Mouse (Mus musculus) E14TG2a.4 (cell line): Measurements from ENCODE around the gene Thap8.

Experiments used
- H3K27me3 ChIP-seq: 2 replicates; pipeline ENCODE4 v1.6.1; 2014; ENCODE audit warnings: low read length, control low read depth; ENCODE audit not compliant: insufficient read depth
- H3K36me3 ChIP-seq: 2 replicates; pipeline ENCODE4 v1.6.1; 2014; ENCODE audit warnings: low read length, control low read depth; ENCODE audit not compliant: insufficient read depth
- H3K4me1 ChIP-seq: replicated peaks from 2 replicates; pipeline ENCODE4 v1.6.1; 2014; ENCODE audit warnings: low read depth, low read length, control low read depth
- H3K4me3 ChIP-seq: replicated peaks from 2 replicates; pipeline ENCODE4 v1.5.1; 2014; ENCODE audit warnings: mild to moderate bottlenecking, low read length
- H3K9me3 ChIP-seq: 2 replicates; pipeline ENCODE4 v1.6.1; 2014; ENCODE audit warnings: low read length, control low read depth
- CTCF ChIP-seq: conservative IDR thresholded peaks from 2 replicates; pipeline ENCODE4 v1.5.1; 2014; ENCODE audit warnings: low read length
- NANOG ChIP-seq: IDR thresholded peaks from 2 replicates; pipeline ENCODE4 v1.6.1; 2014; ENCODE audit warnings: borderline replicate concordance, low read length, mixed read lengths
- POU5F1 ChIP-seq: IDR thresholded peaks from 2 replicates; pipeline ENCODE4 v1.6.1; 2014; ENCODE audit warnings: low read length, borderline replicate concordance

The Thap8 gene

DNA sequence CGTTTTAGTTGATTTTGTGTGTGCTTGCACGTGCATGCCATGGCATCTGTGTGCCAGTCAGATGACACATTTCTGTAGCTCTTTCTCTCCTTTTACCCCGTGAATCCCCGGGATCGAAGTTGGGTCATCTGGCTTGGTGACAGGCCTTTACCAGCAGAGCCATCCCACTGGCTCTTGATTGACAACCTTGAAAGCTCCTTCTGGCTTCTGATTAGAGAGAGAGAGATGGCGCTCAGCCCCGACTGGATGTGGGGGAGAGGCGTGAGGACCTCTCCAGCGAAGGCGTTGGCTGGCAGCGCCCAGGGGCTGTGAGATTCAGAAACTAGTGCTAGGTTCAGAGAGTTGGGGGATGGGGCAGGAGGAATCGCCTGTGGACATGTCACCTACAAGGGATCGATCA is 13.9 kb downstream of the Thap8 start:
- TF ChIP-seq NANOG (no peak), CTCF (no peak), POU5F1 (no peak)
- H3K4me1 ChIP-seq: peaks cover 57% of the 10 kb centered on the region
- H3K27me3 ChIP-seq: no peaks in the 10 kb centered on the region
- 0 out of 2 replicates have a peak, but pooled peaks cover 4% of the 10 kb centered on the region for H3K36me3 ChIP-seq
- no peak overlapping the region for H3K4me3 ChIP-seq
- no peaks in the 10 kb centered on the region for H3K9me3 ChIP-seq

DNA sequence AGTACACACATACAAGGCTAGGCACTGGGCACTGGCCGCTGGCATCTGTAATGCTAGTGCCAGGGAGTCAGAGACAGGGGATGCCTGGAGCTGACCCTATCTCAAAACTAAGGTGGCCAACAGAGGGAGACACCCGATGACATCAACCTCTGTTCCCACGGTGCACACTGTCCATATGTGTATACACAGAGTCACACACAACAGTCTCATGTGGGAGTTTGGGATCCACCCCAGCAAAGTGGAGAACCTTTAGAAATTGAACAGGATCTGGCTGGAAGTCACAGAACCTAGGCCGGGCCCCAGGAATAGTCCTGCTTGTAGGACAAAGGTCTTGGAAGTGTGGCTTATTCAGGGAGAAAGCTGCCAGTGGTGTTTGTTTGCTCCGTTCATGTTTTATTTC is 14.4 kb downstream of the Thap8 start:
- H3K4me3 ChIP-seq: no peak overlapping the region
- no peaks in the 10 kb centered on the region for H3K27me3 ChIP-seq
- H3K4me1 ChIP-seq: peaks cover 56% of the 10 kb centered on the region
- 0 out of 2 replicates have a peak, but pooled peaks cover 4% of the 10 kb centered on the region for H3K36me3 ChIP-seq
- H3K9me3 ChIP-seq: no peaks in the 10 kb centered on the region
- TF ChIP-seq POU5F1 (no peak), CTCF (no peak), NANOG (no peak)

DNA sequence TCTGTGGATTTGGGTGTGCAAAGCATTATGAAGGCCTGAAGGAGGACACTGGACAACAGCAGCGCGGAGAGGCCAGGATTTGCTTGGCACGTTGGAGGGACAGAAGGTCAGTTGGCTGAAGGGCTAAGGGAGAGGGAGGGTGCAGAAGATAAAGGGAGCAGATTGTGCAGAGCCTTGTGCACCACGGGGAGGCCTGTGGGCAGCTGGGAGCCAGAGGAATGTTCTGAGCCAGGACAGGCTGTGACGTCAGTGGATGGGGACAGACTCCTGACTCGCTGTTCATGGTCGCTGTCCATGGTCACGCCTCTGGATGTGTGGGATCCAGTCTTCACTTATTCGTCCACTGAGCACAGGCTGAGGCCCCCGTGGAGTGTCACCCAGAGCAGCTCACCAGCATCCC is 15.2 kb downstream of the Thap8 start:
- TF ChIP-seq POU5F1: no peak
- Histone ChIP-seq H3K9me3 (no peaks in the 10 kb centered on the region), H3K4me3 (no peak overlapping the region), H3K4me1 (peaks cover 56% of the 10 kb centered on the region), H3K27me3 (no peaks in the 10 kb centered on the region), H3K36me3 (0 out of 2 replicates have a peak, but pooled peaks cover 4% of the 10 kb centered on the region)

DNA sequence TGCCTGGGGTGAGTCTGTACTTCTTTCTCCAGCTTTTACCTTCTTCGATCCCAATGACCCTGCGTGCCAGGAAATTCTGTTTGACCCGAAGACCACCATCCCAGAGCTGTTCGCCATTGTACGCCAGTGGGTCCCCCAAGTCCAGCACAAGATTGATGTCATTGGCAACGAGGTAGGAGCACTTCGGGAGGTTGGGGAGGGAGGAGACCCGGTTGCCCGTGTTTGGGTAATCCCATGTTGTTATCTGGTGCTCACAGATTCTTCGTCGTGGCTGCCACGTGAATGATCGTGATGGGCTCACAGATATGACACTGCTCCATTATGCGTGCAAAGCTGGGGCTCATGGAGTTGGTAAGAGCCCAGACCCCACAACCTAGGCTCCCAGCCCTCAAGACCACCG is 16.9 kb downstream of the Thap8 start:
- Histone ChIP-seq H3K9me3 (no peaks in the 10 kb centered on the region), H3K4me3 (0 out of 2 replicates have a peak overlapping the region, but pooled peaks have one; percentile 23), H3K36me3 (0 out of 2 replicates have a peak, but pooled peaks cover 6% of the 10 kb centered on the region), H3K27me3 (no peaks in the 10 kb centered on the region), H3K4me1 (peaks cover 48% of the 10 kb centered on the region)
- TF ChIP-seq CTCF: no peak
- TF ChIP-seq NANOG: no peak
- no peak for TF ChIP-seq POU5F1

DNA sequence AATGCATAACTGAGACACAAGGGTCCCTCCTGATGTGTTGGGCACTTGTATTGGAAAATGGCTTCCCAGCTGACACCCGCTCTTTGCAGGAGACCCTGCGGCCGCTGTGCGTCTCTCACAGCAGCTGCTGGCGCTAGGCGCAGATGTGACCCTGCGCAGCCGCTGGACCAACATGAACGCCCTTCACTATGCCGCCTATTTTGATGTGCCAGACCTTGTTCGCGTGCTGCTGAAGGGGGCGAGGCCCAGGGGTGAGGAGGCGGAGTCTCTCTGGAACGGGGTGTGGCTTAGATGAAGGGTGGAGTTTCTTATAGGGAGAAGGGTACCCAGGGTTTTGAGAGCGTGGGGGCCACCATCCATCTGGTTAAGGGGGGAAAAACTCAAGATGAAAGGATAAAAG is 17.4 kb downstream of the Thap8 start:
- Histone ChIP-seq H3K4me3 (0 out of 2 replicates have a peak overlapping the region, but pooled peaks have one; percentile 23), H3K4me1 (peaks cover 43% of the 10 kb centered on the region), H3K9me3 (no peaks in the 10 kb centered on the region), H3K27me3 (no peaks in the 10 kb centered on the region), H3K36me3 (peaks cover 7% of the 10 kb centered on the region; the same call in 1 of the 2 replicates)
- TF ChIP-seq POU5F1 (no peak), CTCF (no peak), NANOG (no peak)

DNA sequence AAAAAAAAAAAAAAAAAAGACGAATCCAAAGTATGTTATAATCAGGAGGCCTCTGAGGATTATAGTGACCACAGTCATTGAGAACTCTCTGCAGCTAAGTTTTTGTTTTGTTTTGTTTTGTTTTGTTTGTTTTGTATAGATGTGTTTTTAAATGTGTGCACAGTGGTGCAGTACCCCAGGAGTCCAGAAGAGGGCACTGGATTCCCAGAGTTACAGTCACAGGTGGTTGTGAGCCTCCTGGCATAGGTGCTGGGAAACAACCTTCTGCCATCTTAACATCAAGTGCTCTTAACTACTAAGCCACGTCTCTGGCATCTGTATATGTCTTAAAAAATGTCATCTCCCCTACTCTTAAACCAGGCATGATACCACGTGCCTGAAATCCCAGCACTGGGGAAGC is 21.0 kb downstream of the Thap8 start:
- Histone ChIP-seq H3K9me3 (no peaks in the 10 kb centered on the region), H3K27me3 (no peaks in the 10 kb centered on the region), H3K4me1 (peaks cover 40% of the 10 kb centered on the region), H3K36me3 (peaks cover 23% of the 10 kb centered on the region), H3K4me3 (no peak overlapping the region)
- peak; percentile 95 for TF ChIP-seq CTCF
- no peak for TF ChIP-seq NANOG
- no peak for TF ChIP-seq POU5F1

DNA sequence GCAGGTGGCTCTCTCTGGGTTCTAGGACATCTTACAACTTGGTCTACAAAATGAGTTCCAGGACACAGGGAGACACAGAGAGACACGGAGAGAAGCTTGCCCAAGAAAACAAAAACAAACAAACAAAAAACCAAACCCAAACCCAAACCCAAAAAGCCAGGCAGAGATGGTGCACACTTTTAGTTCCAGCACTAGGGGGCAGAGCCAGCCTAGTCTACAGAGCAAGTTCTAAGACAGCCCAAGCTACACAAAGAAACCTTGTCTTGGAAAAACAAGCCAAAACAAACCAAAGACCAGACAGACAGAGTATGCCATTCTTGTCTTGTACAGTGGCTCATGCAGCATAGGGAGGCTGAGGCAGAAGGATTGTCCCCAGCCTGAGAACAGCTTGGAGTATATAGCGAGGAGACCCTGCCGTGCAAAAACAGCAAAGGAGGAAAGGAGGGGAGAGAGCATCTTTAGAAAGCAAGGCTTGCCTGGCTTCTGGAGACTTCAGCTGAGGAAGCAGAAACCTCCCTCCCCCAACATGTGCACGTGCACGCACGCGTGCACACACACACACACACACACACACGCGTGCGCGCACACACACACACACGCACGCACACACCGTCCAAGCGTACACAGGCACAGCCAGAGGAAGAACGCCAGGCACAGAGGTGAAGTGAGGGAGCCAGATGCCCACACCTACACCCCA is 26.3 kb downstream of the Thap8 start:
- Histone ChIP-seq H3K36me3 (peaks cover 40% of the 10 kb centered on the region), H3K27me3 (no peaks in the 10 kb centered on the region), H3K4me1 (peaks cover 42% of the 10 kb centered on the region), H3K4me3 (no peak overlapping the region), H3K9me3 (no peaks in the 10 kb centered on the region)
- TF ChIP-seq CTCF (peak; percentile 59), POU5F1 (no peak), NANOG (no peak)

DNA sequence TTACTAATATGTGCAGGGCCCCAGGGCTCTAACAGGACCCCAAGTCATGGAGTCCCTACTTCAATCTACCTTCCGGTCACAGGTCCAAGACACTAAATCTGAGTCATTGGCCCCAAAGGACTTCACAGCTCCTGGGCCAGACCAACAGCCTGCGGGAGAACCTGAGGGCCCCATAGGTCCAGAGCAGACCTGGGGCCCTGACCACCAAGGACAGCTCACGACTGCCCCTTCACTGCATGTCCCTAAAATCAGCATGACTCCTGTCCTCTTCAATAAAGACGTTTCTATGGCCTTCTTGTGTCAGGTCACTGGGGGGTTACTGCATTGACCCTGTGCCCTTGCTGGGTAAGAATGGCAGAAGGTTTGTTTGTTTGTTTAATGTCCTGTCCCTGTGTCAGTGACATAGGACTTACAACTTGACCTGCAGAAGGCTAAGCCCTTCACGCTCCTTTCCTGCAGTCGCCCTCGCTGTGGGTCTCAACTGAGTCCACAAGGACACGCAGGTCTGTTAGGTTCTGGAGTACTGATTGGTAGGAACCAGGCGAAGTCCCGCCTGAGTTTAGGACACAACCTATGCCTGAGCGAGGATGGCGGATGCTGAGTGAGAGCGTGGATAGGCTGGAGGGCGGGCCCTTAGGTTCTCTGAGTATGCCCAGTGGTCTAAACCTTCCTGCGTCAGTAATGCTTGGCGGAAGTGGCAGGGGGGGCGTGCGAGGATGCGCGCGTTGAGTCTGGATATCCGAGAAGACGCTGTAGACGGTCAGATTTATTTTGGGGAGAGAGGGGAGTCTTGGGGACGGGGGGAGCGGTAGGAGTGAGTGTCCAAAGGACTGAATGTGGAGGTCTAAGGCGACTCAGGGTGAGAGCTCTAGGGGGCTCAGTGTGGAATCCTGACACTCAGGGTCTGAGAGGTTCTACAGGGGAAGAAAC is 28.4 kb downstream of the Thap8 start, which contains the start of gene Alkbh6:
Gene Alkbh6, plus strand, starts transcription at position 642 of the 930 bp plus-strand sequence.
- Histone ChIP-seq H3K27me3 (no peaks in the 10 kb centered on the region), H3K36me3 (peaks cover 47% of the 10 kb centered on the region), H3K9me3 (no peaks in the 10 kb centered on the region), H3K4me3 (peak within 1 kb of the TSS; percentile 95), H3K4me1 (peaks cover 49% of the 10 kb centered on the region)
- TF ChIP-seq POU5F1 (no peak), CTCF (no peak), NANOG (no peak)
